In genomic region chr15:99026259-99026658, GRCm38 (mm10) we compare ENCODE assay signal across 9 mouse cellular contexts. TPM values are rescaled to one million over a fixed set of nuclear protein-coding genes. Genes with fewer than 3 reads are reported as not detected.
DNase-seq lines count a peak whose midpoint lies in the region; ATAC-seq and TF ChIP-seq lines count a peak whose summit lies in the region.
"Had no signal": no experiment of that assay in that cellular context is flagged by ENCODE, and none has a peak within 500 bp of the region (broad histone marks: within the 10 kb centered on the region; RNA-seq: fewer than 3 reads in every experiment).

No protein-coding gene starts in this region.

- no peak overlapping the region for H3K27ac ChIP-seq in gastrocnemius, adult 2 months
- H3K27ac ChIP-seq in forebrain, embryonic 11.5 days (ENCODE audit: low read depth, low read length) = no peak overlapping the region

- H3K4me3 ChIP-seq in gastrocnemius, adult 2 months = no peak overlapping the region
- no peak overlapping the region for H3K4me3 ChIP-seq in forebrain, embryonic 11.5 days (ENCODE audit: low read depth, low read length)

- DNase-seq in gastrocnemius, adult 2 months = no peak
- DNase-seq in gastrocnemius, postnatal 36 days = no peak
- peak; percentile 45 for DNase-seq in right cerebral cortex, postnatal 4 days
- no peak for DNase-seq in right cerebral cortex, adult 18-20 months
- peak; percentile 94 for DNase-seq in induced T-regulatory cell, adult 2 months (ENCODE audit: low read depth)
- DNase-seq in urinary bladder, postnatal 4 days (ENCODE audit: low spot score in 2 of 2) = no peak
- DNase-seq in left cerebral cortex, adult 18-20 months (ENCODE audit: low spot score in 2 of 2) = no peak
- DNase-seq in forebrain, embryonic 11.5 days (ENCODE audit: low spot score) = no peak

- peaks cover 5% of the 10 kb centered on the region; the same call in 1 of the 2 replicates for H3K4me1 ChIP-seq in forebrain, embryonic 11.5 days (replicated peaks; ENCODE audit: control insufficient read depth, insufficient read depth, low read length)

- WGBS in forebrain, embryonic 11.5 days = 64% methylated on average over 4 of the region's 4 CpGs

- no peak overlapping the region for H3K9ac ChIP-seq in forebrain, embryonic 11.5 days (ENCODE audit: low read length)

- H3K36me3 ChIP-seq in forebrain, embryonic 11.5 days (ENCODE audit: control insufficient read depth, insufficient read depth, low read length) = no peaks in the 10 kb centered on the region

- no peaks in the 10 kb centered on the region for H3K9me3 ChIP-seq in forebrain, embryonic 11.5 days (ENCODE audit: control insufficient read depth, low read length)

- H3K27me3 ChIP-seq in forebrain, embryonic 11.5 days (ENCODE audit: control insufficient read depth, insufficient read depth, low read length) = no peaks in the 10 kb centered on the region

- no peak overlapping the region for H3K4me2 ChIP-seq in forebrain, embryonic 11.5 days (ENCODE audit: low read depth, low read length, severe bottlenecking)

- intact Hi-C loops in gastrocnemius, adult 2 months (cut with DNase I) = no loop called here
- intact Hi-C loops in gastrocnemius, postnatal 36 days (cut with DNase I) = no loop called here

- peak; percentile 68 for TF ChIP-seq CTCF in gastrocnemius, adult 2 months (IDR thresholded peaks at IDR 0.05)

- no peak for ATAC-seq in forebrain, embryonic 11.5 days (replicated peaks; ENCODE audit: low FRiP score)

RNA-seq across cellular contexts. Expression of gene Tuba1c, which starts 3.4 kb away (rescaled TPM):
- total RNA-seq in gastrocnemius, adult 2 months (2021) = 1 to 10 TPM; 7.1 to 7.7 TPM
- 1 to 10 TPM; 8.2 to 9.4 TPM for total RNA-seq in gastrocnemius, postnatal 36 days (2021)
- 10 to 100 TPM; 65.4 to 66.8 TPM for total RNA-seq in left cerebral cortex, adult 18-20 months (2021)
- 142 and 160 TPM in 2 replicates for polyA plus RNA-seq in forebrain, embryonic 11.5 days (2014; fragmentation: Nextera tagmentation; extraction: Ambion mirVana)

RNA-seq across cellular contexts. Expression of gene Prph, which starts 28.7 kb away (rescaled TPM):
- total RNA-seq in gastrocnemius, adult 2 months (2021) = 1 to 10 TPM in 1 of 2 experiments, under 1 TPM in 1; 0.31 to 1.2 TPM
- 1 to 10 TPM in 1 of 2 experiments, under 1 TPM in 1; 0.42 to 1.2 TPM for total RNA-seq in gastrocnemius, postnatal 36 days (2021)
- 1 to 10 TPM in 1 of 2 experiments, under 1 TPM in 1; 0.77 to 2.6 TPM for total RNA-seq in left cerebral cortex, adult 18-20 months (2021)
- 0.19 and 0.94 TPM in 2 replicates for polyA plus RNA-seq in forebrain, embryonic 11.5 days (2014; fragmentation: Nextera tagmentation; extraction: Ambion mirVana)
- total RNA-seq: hematopoietic stem cell, adult 5-6 weeks had no signal

RNA-seq across cellular contexts. Expression of gene Troap, which starts 48.1 kb away (rescaled TPM):
- not detected for total RNA-seq in gastrocnemius, adult 2 months (2021)
- under 1 TPM; 0.62 to 0.69 TPM for total RNA-seq in gastrocnemius, postnatal 36 days (2021)
- total RNA-seq in left cerebral cortex, adult 18-20 months (2021) = not detected
- polyA plus RNA-seq in forebrain, embryonic 11.5 days (2014; fragmentation: Nextera tagmentation; extraction: Ambion mirVana) = 38.8 and 40.2 TPM in 2 replicates

Comparison
In these comparisons a context has a peak if more than half of its experiments do, and no peak if none do; other contexts are left out.
1. DNase-seq: peak in right cerebral cortex, postnatal 4 days (single experiment) and induced T-regulatory cell, adult 2 months (single experiment); none in gastrocnemius, adult 2 months (single experiment), gastrocnemius, postnatal 36 days (0 of 2), right cerebral cortex, adult 18-20 months (single experiment), urinary bladder, postnatal 4 days (0 of 2), left cerebral cortex, adult 18-20 months (0 of 2) and forebrain, embryonic 11.5 days (single experiment).
2. RNA of gene Tuba1c, which starts 3.4 kb away (total RNA-seq): 65.4 to 66.8 TPM in left cerebral cortex, adult 18-20 months; 8.2 to 9.4 TPM in gastrocnemius, postnatal 36 days and 7.1 to 7.7 TPM in gastrocnemius, adult 2 months; every median in the first group is over 4 times any median in the second.